ENCODE assay signal across 9 mouse cellular contexts in genomic region chr1:144002036-144002714, GRCm38 (mm10). TPM values are rescaled to one million over a fixed set of nuclear protein-coding genes. Genes with fewer than 3 reads are reported as not detected.
A peak's percentile ranks its signal among the peaks of the same experiment; 100 is the strongest.
DNase-seq lines count a peak whose midpoint lies in the region; ATAC-seq and TF ChIP-seq lines count a peak whose summit lies in the region.
"Had no signal": no experiment of that assay in that cellular context is flagged by ENCODE, and none has a peak within 500 bp of the region (broad histone marks: within the 10 kb centered on the region; RNA-seq: fewer than 3 reads in every experiment).

No protein-coding gene starts in this region.

- no peak overlapping the region for H3K27ac ChIP-seq in forebrain, embryonic 11.5 days (ENCODE audit: low read depth, low read length)
- H3K27ac ChIP-seq in limb, embryonic 14.5 days (replicated peaks; ENCODE audit: low read depth, low read length): no peak overlapping the region
- H3K27ac ChIP-seq in cerebellum, adult 2 months (ENCODE audit: insufficient read depth, low read length): no peak overlapping the region

- peaks cover 3% of the 10 kb centered on the region; the same call in 1 of the 2 replicates for H3K4me1 ChIP-seq in lung, adult 2 months (ENCODE audit: control insufficient read depth, insufficient read depth, low read length)
- peaks cover 3% of the 10 kb centered on the region; the same call in 1 of the 2 replicates for H3K4me1 ChIP-seq in forebrain, embryonic 11.5 days (replicated peaks; ENCODE audit: control insufficient read depth, insufficient read depth, low read length)
- H3K4me1 ChIP-seq in limb, embryonic 14.5 days (ENCODE audit: control insufficient read depth, insufficient read depth, low read length): peaks cover 9% of the 10 kb centered on the region; the same call in 1 of the 2 replicates
- H3K4me1 ChIP-seq in cerebellum, adult 2 months (ENCODE audit: control insufficient read depth, insufficient read depth, low read length): no peaks in the 10 kb centered on the region

- DNase-seq in lung, adult 2 months: no peak
- no peak for DNase-seq in lung, postnatal 14 days
- no peak for DNase-seq in forebrain, embryonic 11.5 days (ENCODE audit: low spot score)
- no peak for DNase-seq in limb, embryonic 14.5 days (ENCODE audit: low spot score)
- DNase-seq in splenic B cell, adult 2 months (ENCODE audit: low read depth, low spot score): peak; percentile 7
- no peak for DNase-seq in layer of hippocampus, adult 8-10 months (ENCODE audit: low spot score in 2 of 2)
- no peak for DNase-seq in left cerebral cortex, adult 18-20 months (ENCODE audit: low spot score in 2 of 2)
- DNase-seq in cerebellum, adult 2 months: no peak
- DNase-seq: left cerebral cortex, postnatal 4 days had no signal

- no peak for TF ChIP-seq CTCF in lung, adult 2 months (IDR thresholded peaks at IDR 0.05; ENCODE audit: insufficient read depth, low read length)
- TF ChIP-seq CTCF in cerebellum, adult 2 months (IDR thresholded peaks at IDR 0.05; ENCODE audit: borderline replicate concordance, insufficient read depth, low read depth, low read length): no peak

- no peaks in the 10 kb centered on the region for H3K27me3 ChIP-seq in forebrain, embryonic 11.5 days (ENCODE audit: control insufficient read depth, insufficient read depth, low read length)
- H3K27me3 ChIP-seq in limb, embryonic 14.5 days (ENCODE audit: control insufficient read depth, insufficient read depth, low read length): no peaks in the 10 kb centered on the region
- H3K27me3 ChIP-seq in splenic B cell, adult 2 months (ENCODE audit: control insufficient read depth, insufficient read depth, low read length, poor library complexity, severe bottlenecking): no peaks in the 10 kb centered on the region
- no peaks in the 10 kb centered on the region for H3K27me3 ChIP-seq in cerebellum, adult 2 months (ENCODE audit: control insufficient read depth, insufficient read depth, low read length)

- H3K9ac ChIP-seq in forebrain, embryonic 11.5 days (ENCODE audit: low read length): no peak overlapping the region
- H3K9ac ChIP-seq in limb, embryonic 14.5 days (ENCODE audit: low read depth, low read length, severe bottlenecking): no peak overlapping the region; the same call in 1 of the 2 replicates

- no peaks in the 10 kb centered on the region for H3K36me3 ChIP-seq in forebrain, embryonic 11.5 days (ENCODE audit: control insufficient read depth, insufficient read depth, low read length)
- H3K36me3 ChIP-seq in limb, embryonic 14.5 days (ENCODE audit: control insufficient read depth, insufficient read depth, low read length): no peaks in the 10 kb centered on the region
- H3K36me3 ChIP-seq in splenic B cell, adult 2 months (ENCODE audit: control insufficient read depth, insufficient read depth, low read length, poor library complexity, severe bottlenecking): peaks cover 6% of the 10 kb centered on the region; the same call in 1 of the 2 replicates

- peak overlapping the region; percentile 46 for H3K4me3 ChIP-seq in lung, adult 2 months (replicated peaks; ENCODE audit: extremely low read depth, low read depth, low read length)
- no peak overlapping the region for H3K4me3 ChIP-seq in forebrain, embryonic 11.5 days (ENCODE audit: low read depth, low read length)
- peak overlapping the region; percentile 53 for H3K4me3 ChIP-seq in limb, embryonic 14.5 days (replicated peaks; ENCODE audit: low read length)
- no peak overlapping the region for H3K4me3 ChIP-seq in cerebellum, adult 2 months (replicated peaks; ENCODE audit: insufficient read depth, low read depth, low read length)

- H3K9me3 ChIP-seq in forebrain, embryonic 11.5 days (ENCODE audit: control insufficient read depth, low read length): no peaks in the 10 kb centered on the region
- no peaks in the 10 kb centered on the region for H3K9me3 ChIP-seq in limb, embryonic 14.5 days (ENCODE audit: control insufficient read depth, low read length)

- peak overlapping the region; percentile 65; the same call in 1 of the 2 replicates for H3K4me2 ChIP-seq in forebrain, embryonic 11.5 days (ENCODE audit: low read depth, low read length, severe bottlenecking)
- H3K4me2 ChIP-seq in limb, embryonic 14.5 days (replicated peaks; ENCODE audit: low read depth, low read length, severe bottlenecking): peak overlapping the region; percentile 86; the same call in 1 of the 2 replicates

- ATAC-seq in forebrain, embryonic 11.5 days (replicated peaks; ENCODE audit: low FRiP score): no peak
- no peak for ATAC-seq in limb, embryonic 14.5 days (ENCODE audit: low FRiP score, low read depth)

- WGBS in lung, adult 2 months: 58% methylated on average over 6 of the region's 6 CpGs
- WGBS in forebrain, embryonic 11.5 days: 91% methylated on average over 6 of the region's 6 CpGs
- 85% methylated on average over 6 of the region's 6 CpGs for WGBS in limb, embryonic 14.5 days
- WGBS in cerebellum, adult 2 months: 89% methylated on average over 6 of the region's 6 CpGs

- TF ChIP-seq POLR2A in lung, adult 2 months (IDR thresholded peaks at IDR 0.05; ENCODE audit: borderline replicate concordance, extremely low read depth, low read depth, low read length): no peak
- TF ChIP-seq POLR2A in limb, embryonic 14.5 days (IDR thresholded peaks at IDR 0.05; ENCODE audit: borderline replicate concordance, extremely low read depth, insufficient read depth, insufficient read length): no peak
- TF ChIP-seq POLR2A in cerebellum, adult 2 months (IDR thresholded peaks at IDR 0.05; ENCODE audit: borderline replicate concordance, insufficient read depth, low read length): no peak

RNA-seq across cellular contexts. Expression of gene Rgs2, which starts 1.8 kb away (rescaled TPM):
- polyA plus RNA-seq in lung, adult 2 months (2012; rRNA removed): 6.1 and 22.9 TPM in 2 replicates
- polyA plus RNA-seq in forebrain, embryonic 11.5 days (2014; fragmentation: Nextera tagmentation; extraction: Ambion mirVana): 58.9 and 61.1 TPM in 2 replicates
- polyA plus RNA-seq in limb, embryonic 14.5 days (2012; rRNA removed): 16.5 and 24.3 TPM in 2 replicates
- polyA plus RNA-seq in limb, embryonic 14.5 days (2014; fragmentation: Nextera tagmentation; extraction: Ambion mirVana): 48.2 and 51.0 TPM in 2 replicates
- total RNA-seq in layer of hippocampus, adult 8-10 months (2022): 10 to 100 TPM; 41.4 to 53.2 (median 46.8) TPM
- 10 to 100 TPM; 79.8 to 88.8 TPM for total RNA-seq in left cerebral cortex, adult 18-20 months (2021)
- 18.3 and 20.4 TPM in 2 replicates for polyA plus RNA-seq in cerebellum, adult 2 months (2012; rRNA removed)

Comparison
In these comparisons a context has a peak if more than half of its experiments do, and no peak if none do; other contexts are left out.
1. H3K4me3 ChIP-seq: peak in lung, adult 2 months (single experiment) and limb, embryonic 14.5 days (single experiment); none in forebrain, embryonic 11.5 days (single experiment) and cerebellum, adult 2 months (single experiment).